Mouse (Mus musculus) lung, postnatal 0 days (tissue): ENCODE data around the gene Ganc. TPM values are rescaled to one million over a fixed set of nuclear protein-coding genes. Genes with fewer than 3 reads are reported as not detected.

Experiments
- ATAC-seq: fragments of 200-750 bp; cut with Nextera tagmentation; 2 replicates; pipeline ENCODE4 v1.8.0; 2017; ENCODE audit warnings: moderate library complexity
- DNase-seq: peaks from one replicate; pipeline ENCODE4 v3.0.0-alpha.2; 2016; ENCODE audit warnings: low spot score
- H3K27ac ChIP-seq: fragments of 300-500 bp; sonication (generic); 2 replicates; pipeline ENCODE4 v1.5.1; 2014; ENCODE audit warnings: antibody characterized with exemption, mild to moderate bottlenecking, low read length, mixed read lengths
- H3K27me3 ChIP-seq: fragments of 300-500 bp; sonication (generic); replicated peaks from 2 replicates; pipeline ENCODE4 v1.6.1; 2014; ENCODE audit warnings: low read length, mixed read lengths; ENCODE audit not compliant: insufficient read depth
- H3K36me3 ChIP-seq: fragments of 300-500 bp; sonication (generic); 2 replicates; pipeline ENCODE4 v1.6.1; 2014; ENCODE audit warnings: low read length, mixed read lengths; ENCODE audit not compliant: insufficient read depth
- H3K4me1 ChIP-seq: fragments of 300-500 bp; sonication (generic); 2 replicates; pipeline ENCODE4 v1.6.1; 2014; ENCODE audit warnings: antibody characterized with exemption, low read depth, low read length, mixed read lengths; ENCODE audit not compliant: insufficient read depth
- H3K4me2 ChIP-seq: fragments of 300-500 bp; sonication (generic); replicated peaks from 2 replicates; pipeline ENCODE4 v1.6.1; 2014; ENCODE audit warnings: low read depth, mild to moderate bottlenecking, low read length, moderate library complexity, mixed read lengths
- H3K4me3 ChIP-seq: fragments of 300-500 bp; sonication (generic); 2 replicates; pipeline ENCODE4 v1.5.1; 2014; ENCODE audit warnings: low read depth, low read length
- H3K9ac ChIP-seq: fragments of 300-500 bp; sonication (generic); replicated peaks from 2 replicates; pipeline ENCODE4 v1.6.1; 2014; ENCODE audit warnings: low read depth, mild to moderate bottlenecking
- H3K9me3 ChIP-seq: fragments of 300-500 bp; sonication (generic); 2 replicates; pipeline ENCODE4 v1.6.1; 2016; ENCODE audit warnings: low read length, mixed read lengths
- CTCF ChIP-seq: IDR thresholded peaks from 2 replicates; pipeline ENCODE4 v1.5.1; 2016; ENCODE audit warnings: antibody characterized with exemption, mild to moderate bottlenecking
- EP300 ChIP-seq: IDR thresholded peaks from 2 replicates; pipeline ENCODE4 v1.6.1; 2016; ENCODE audit warnings: antibody characterized with exemption, mild to moderate bottlenecking, control low read depth
- WGBS: fragments of 180-500 bp; shearing (Covaris S2); extraction: QIAGEN DNeasy Blood & Tissue Kit; methylation state at CpG from one replicate; pipeline ENCODE4 v1.1.7; 2014; 5-methylcytosine and 5-hydroxymethylcytosine counted together
- polyA plus RNA-seq: library from polyadenylated mRNA; unstranded; fragments of >200 nt; fragmentation: Nextera tagmentation; extraction: Ambion mirVana; gene quantifications from 2 replicates; pipeline ENCODE4 v1.2.1, GENCODE M21; 2015

Ganc gene
- polyA plus RNA-seq, 1 experiment from 2014 or later, result 11.5 TPM

- no peaks in the 10 kb centered on the region for H3K4me1 ChIP-seq
- H3K27me3 ChIP-seq, result no peaks in the 10 kb centered on the region
- TF ChIP-seq CTCF, result no peak
- TF ChIP-seq EP300, result no peak
- 92% methylated on average over 1 of the region's 1 CpGs for WGBS
- peaks cover 11% of the 10 kb centered on the region; the same call in 1 of the 2 replicates for H3K36me3 ChIP-seq
- no peak for ATAC-seq
- no peak overlapping the region for H3K27ac ChIP-seq
- H3K9ac ChIP-seq, result no peak overlapping the region
- H3K4me3 ChIP-seq, result no peak overlapping the region
- no peaks in the 10 kb centered on the region for H3K9me3 ChIP-seq
- DNase-seq, result no peak
- H3K4me2 ChIP-seq, result no peak overlapping the region
Observed at GRCm38 (mm10) chr2:120387291-120387690, 16.4 kb upstream of the Ganc start.

- Histone ChIP-seq H3K4me1 (no peaks in the 10 kb centered on the region), H3K9ac (no peak overlapping the region), H3K27ac (no peak overlapping the region), H3K9me3 (no peaks in the 10 kb centered on the region), H3K4me2 (no peak overlapping the region), H3K27me3 (no peaks in the 10 kb centered on the region), H3K4me3 (no peak overlapping the region), H3K36me3 (peaks cover 17% of the 10 kb centered on the region; the same call in 1 of the 2 replicates)
- TF ChIP-seq CTCF (no peak), EP300 (no peak)
- WGBS, result 72% methylated on average over 3 of the region's 3 CpGs
- no peak for DNase-seq
- ATAC-seq, result no peak
Observed at GRCm38 (mm10) chr2:120389376-120389775, 14.3 kb upstream of the Ganc start.

- no peaks in the 10 kb centered on the region for H3K9me3 ChIP-seq
- no peaks in the 10 kb centered on the region for H3K4me1 ChIP-seq
- no peak overlapping the region for H3K27ac ChIP-seq
- no peak overlapping the region for H3K4me3 ChIP-seq
- H3K9ac ChIP-seq, result no peak overlapping the region
- ATAC-seq (no peak), DNase-seq (no peak)
- no peak overlapping the region for H3K4me2 ChIP-seq
- H3K36me3 ChIP-seq, result peaks cover 11% of the 10 kb centered on the region; the same call in 1 of the 2 replicates
- 81% methylated on average over 1 of the region's 1 CpGs for WGBS
- TF ChIP-seq EP300 (no peak), CTCF (no peak)
- no peaks in the 10 kb centered on the region for H3K27me3 ChIP-seq
Observed at GRCm38 (mm10) chr2:120390934-120391333, 12.8 kb upstream of the Ganc start.

- ATAC-seq, result no peak
- H3K27ac ChIP-seq, result no peak overlapping the region
- H3K4me1 ChIP-seq, result no peaks in the 10 kb centered on the region
- no peaks in the 10 kb centered on the region for H3K27me3 ChIP-seq
- DNase-seq, result no peak
- no peaks in the 10 kb centered on the region for H3K9me3 ChIP-seq
- peak; percentile 20; the same call in 1 of the 2 replicates for TF ChIP-seq CTCF
- no peak for TF ChIP-seq EP300
- no peak overlapping the region for H3K4me3 ChIP-seq
- no peak overlapping the region for H3K9ac ChIP-seq
- no peak overlapping the region for H3K4me2 ChIP-seq
- H3K36me3 ChIP-seq, result peaks cover 11% of the 10 kb centered on the region; the same call in 1 of the 2 replicates
Observed at GRCm38 (mm10) chr2:120392406-120392805, 11.3 kb upstream of the Ganc start.

GRCm38 (mm10) chr2:120397951-120398350 lies 5.7 kb upstream of the Ganc start:
- WGBS, result 88% methylated on average over 1 of the region's 1 CpGs
- Histone ChIP-seq H3K4me2 (no peak overlapping the region), H3K4me1 (peaks cover 4% of the 10 kb centered on the region; the same call in 1 of the 2 replicates), H3K4me3 (no peak overlapping the region), H3K36me3 (peaks cover 5% of the 10 kb centered on the region; the same call in 1 of the 2 replicates), H3K27me3 (no peaks in the 10 kb centered on the region), H3K27ac (no peak overlapping the region), H3K9me3 (no peaks in the 10 kb centered on the region), H3K9ac (no peak overlapping the region)
- ATAC-seq (no peak), DNase-seq (no peak)
- TF ChIP-seq CTCF (no peak), EP300 (no peak)

GRCm38 (mm10) chr2:120402813-120403212 lies 883 bp upstream of the Ganc start:
- ATAC-seq (no peak), DNase-seq (no peak)
- 29% methylated on average over 3 of the region's 3 CpGs for WGBS
- no peaks in the 10 kb centered on the region for H3K9me3 ChIP-seq
- H3K4me2 ChIP-seq, result peak overlapping the region; percentile 63
- no peaks in the 10 kb centered on the region for H3K27me3 ChIP-seq
- no peak overlapping the region for H3K9ac ChIP-seq
- H3K36me3 ChIP-seq, result no peaks in the 10 kb centered on the region
- peak overlapping the region; percentile 69 for H3K4me3 ChIP-seq
- H3K4me1 ChIP-seq, result peaks cover 4% of the 10 kb centered on the region; the same call in 1 of the 2 replicates
- H3K27ac ChIP-seq, result no peak overlapping the region
- TF ChIP-seq CTCF (no peak), EP300 (no peak)
